ENCODE assay signal across 21 mouse cellular contexts in genomic region chr11:108396076-108396829, GRCm38 (mm10). TPM values are rescaled to one million over a fixed set of nuclear protein-coding genes. Genes with fewer than 3 reads are reported as not detected.
"Had no signal": no experiment of that assay in that cellular context is flagged by ENCODE, and none has a peak within 500 bp of the region (broad histone marks: within the 10 kb centered on the region; RNA-seq: fewer than 3 reads in every experiment).

No protein-coding gene starts in this region.

- H3K4me3 ChIP-seq: intestine, embryonic 15.5 days; kidney, embryonic 15.5 days; limb, embryonic 12.5 days; limb, embryonic 15.5 days; midbrain, embryonic 12.5 days; midbrain, embryonic 15.5 days; neural tube, embryonic 12.5 days; neural tube, embryonic 15.5 days had no signal

- H3K4me2 ChIP-seq: intestine, embryonic 15.5 days; kidney, embryonic 15.5 days; limb, embryonic 12.5 days; limb, embryonic 15.5 days; lung, embryonic 14.5 days; midbrain, embryonic 12.5 days; midbrain, embryonic 15.5 days; neural tube, embryonic 12.5 days; neural tube, embryonic 15.5 days had no signal

- H3K27ac ChIP-seq: intestine, embryonic 15.5 days; kidney, embryonic 15.5 days; limb, embryonic 12.5 days; limb, embryonic 15.5 days; macrophage; midbrain, embryonic 12.5 days; midbrain, embryonic 15.5 days; neural tube, embryonic 12.5 days; neural tube, embryonic 15.5 days had no signal

- ATAC-seq: intestine, embryonic 15.5 days; lung, postnatal 0 days; midbrain, embryonic 15.5 days had no signal

- H3K9ac ChIP-seq: intestine, embryonic 15.5 days; kidney, embryonic 15.5 days; limb, embryonic 12.5 days; limb, embryonic 15.5 days; lung, embryonic 14.5 days; midbrain, embryonic 12.5 days; midbrain, embryonic 15.5 days; neural tube, embryonic 12.5 days; neural tube, embryonic 15.5 days had no signal

- H3K36me3 ChIP-seq: intestine, embryonic 15.5 days; kidney, embryonic 15.5 days; limb, embryonic 12.5 days; limb, embryonic 15.5 days; midbrain, embryonic 12.5 days; midbrain, embryonic 15.5 days; neural tube, embryonic 12.5 days; neural tube, embryonic 15.5 days had no signal

- H3K4me1 ChIP-seq: intestine, embryonic 15.5 days; kidney, embryonic 15.5 days; limb, embryonic 12.5 days; limb, embryonic 15.5 days; midbrain, embryonic 12.5 days; midbrain, embryonic 15.5 days; neural tube, embryonic 12.5 days; neural tube, embryonic 15.5 days had no signal

- DNase-seq: kidney, adult 11 months; kidney, adult 8-10 months; kidney, postnatal 14 days; kidney, postnatal 4 days; left cerebral cortex, postnatal 4 days; lung, embryonic 14.5 days; right cerebral cortex, adult 18-20 months; right cerebral cortex, postnatal 14 days; right cerebral cortex, postnatal 4 days; thymus, postnatal 25 days had no signal

- H3K9me3 ChIP-seq: intestine, embryonic 15.5 days; kidney, embryonic 15.5 days; limb, embryonic 12.5 days; limb, embryonic 15.5 days; midbrain, embryonic 12.5 days; midbrain, embryonic 15.5 days; neural tube, embryonic 12.5 days; neural tube, embryonic 15.5 days had no signal

- H3K27me3 ChIP-seq: intestine, embryonic 15.5 days; kidney, embryonic 15.5 days; limb, embryonic 12.5 days; limb, embryonic 15.5 days; midbrain, embryonic 12.5 days; midbrain, embryonic 15.5 days; neural tube, embryonic 12.5 days; neural tube, embryonic 15.5 days had no signal

RNA-seq across cellular contexts. Expression of gene Apoh, which starts 53.1 kb away (rescaled TPM):
- total RNA-seq: left cerebral cortex, postnatal 4 days; megakaryocyte, adult 5-6 weeks had no signal
- polyA plus RNA-seq: limb, embryonic 12.5 days; macrophage; midbrain, embryonic 12.5 days; neural tube, embryonic 12.5 days had no signal
